Mouse (Mus musculus): Measurements from ENCODE around the gene Ccdc61. TPM values are rescaled to one million over a fixed set of nuclear protein-coding genes. Genes with fewer than 3 reads are reported as not detected.

Ccdc61 gene
- 16.1 and 18.5 TPM in 2 replicates for polyA plus RNA-seq (2014; fragmentation: Nextera tagmentation; extraction: Ambion mirVana)

DNA sequence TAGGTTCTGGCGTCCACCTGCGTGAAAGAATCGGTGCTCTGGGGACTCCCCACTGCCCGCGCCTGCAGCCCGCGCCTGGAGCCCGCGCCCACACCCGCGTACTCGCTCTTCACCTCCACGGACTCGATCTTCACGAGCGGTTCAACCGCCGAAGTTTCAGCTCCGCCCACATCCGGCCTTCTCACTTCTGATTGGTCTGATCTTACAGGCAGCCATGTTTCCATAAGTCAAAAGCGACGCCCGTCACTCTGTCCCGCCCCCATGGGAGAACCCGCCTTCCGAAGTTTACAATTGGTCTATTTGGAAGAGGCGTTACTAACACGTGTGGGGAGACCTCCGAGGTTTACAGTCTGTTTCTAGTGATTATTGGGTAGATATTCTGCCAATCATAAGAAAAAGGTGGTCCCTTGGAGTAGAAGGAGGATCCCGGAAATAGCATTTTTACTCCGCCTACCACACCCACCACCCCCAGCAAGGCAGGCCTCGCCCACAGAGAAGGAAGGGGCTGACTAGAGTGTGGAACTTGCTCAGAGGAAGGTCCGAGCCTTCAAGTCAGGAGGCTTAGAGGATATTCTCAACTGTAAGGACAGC is at the start of gene Ccdc61:
TSS of gene Ccdc61 (minus strand) at position 175 of the 591 bp plus-strand sequence.
- peak within 1 kb of the TSS; percentile 39; the same call in 1 of the 2 replicates for H3K9ac ChIP-seq (replicated peaks; ENCODE audit: low read length)
- H3K27ac ChIP-seq (replicated peaks; ENCODE audit: low read depth, low read length) = no peak within 1 kb of the TSS; the same call in 1 of the 2 replicates
- no peaks in the 10 kb centered on the region for H3K9me3 ChIP-seq (ENCODE audit: control insufficient read depth, low read length)
- 0 out of 2 replicates have a peak, but pooled peaks cover 3% of the 10 kb centered on the region for H3K36me3 ChIP-seq (ENCODE audit: control insufficient read depth, insufficient read depth, low read length)
- peak; percentile 99 for DNase-seq
- peak within 1 kb of the TSS; percentile 77 for H3K4me2 ChIP-seq (ENCODE audit: low read length)
- H3K4me1 ChIP-seq (ENCODE audit: control insufficient read depth, insufficient read depth, low read length) = peaks cover 8% of the 10 kb centered on the region
- peak; percentile 100 for ATAC-seq (ENCODE audit: low FRiP score, low TSS enrichment)
- peak within 1 kb of the TSS; percentile 57 for H3K4me3 ChIP-seq (replicated peaks; ENCODE audit: low read depth, low read length)
- WGBS = under 1% methylated on average over 33 of the region's 33 CpGs
- H3K27me3 ChIP-seq (ENCODE audit: control insufficient read depth, insufficient read depth, low read length) = no peaks in the 10 kb centered on the region

GRCm38 (mm10) chr7:18959446-18959845 is 49.2 kb upstream of the Ccdc61 start:
- Histone ChIP-seq H3K36me3 (ENCODE audit: control insufficient read depth, insufficient read depth, low read length) (peaks cover 38% of the 10 kb centered on the region), H3K27me3 (ENCODE audit: control insufficient read depth, insufficient read depth, low read length) (no peaks in the 10 kb centered on the region), H3K4me1 (ENCODE audit: control insufficient read depth, insufficient read depth, low read length) (peaks cover 57% of the 10 kb centered on the region), H3K27ac (replicated peaks; ENCODE audit: low read depth, low read length) (no peak overlapping the region; the same call in 1 of the 2 replicates), H3K9ac (replicated peaks; ENCODE audit: low read length) (no peak overlapping the region), H3K4me2 (ENCODE audit: low read length) (no peak overlapping the region), H3K9me3 (ENCODE audit: control insufficient read depth, low read length) (no peaks in the 10 kb centered on the region), H3K4me3 (replicated peaks; ENCODE audit: low read depth, low read length) (no peak overlapping the region)
- ATAC-seq (ENCODE audit: low FRiP score, low TSS enrichment) = no peak
- WGBS = 69% methylated on average over 8 of the region's 8 CpGs
- no peak for DNase-seq

- Histone ChIP-seq H3K36me3 (ENCODE audit: control insufficient read depth, insufficient read depth, low read length) (peaks cover 45% of the 10 kb centered on the region), H3K9ac (replicated peaks; ENCODE audit: low read length) (peak overlapping the region; percentile 51), H3K9me3 (ENCODE audit: control insufficient read depth, low read length) (no peaks in the 10 kb centered on the region), H3K4me2 (ENCODE audit: low read length) (peak overlapping the region; percentile 55), H3K27me3 (ENCODE audit: control insufficient read depth, insufficient read depth, low read length) (no peaks in the 10 kb centered on the region), H3K4me3 (replicated peaks; ENCODE audit: low read depth, low read length) (peak overlapping the region; percentile 24), H3K27ac (replicated peaks; ENCODE audit: low read depth, low read length) (peak overlapping the region; percentile 74), H3K4me1 (ENCODE audit: control insufficient read depth, insufficient read depth, low read length) (peaks cover 47% of the 10 kb centered on the region)
- no peak for ATAC-seq (ENCODE audit: low FRiP score, low TSS enrichment)
- 8% methylated on average over 21 of the region's 21 CpGs for WGBS
- no peak for DNase-seq
Observed at GRCm38 (mm10) chr7:18958384-18958766, 48.2 kb upstream of the Ccdc61 start.

DNA sequence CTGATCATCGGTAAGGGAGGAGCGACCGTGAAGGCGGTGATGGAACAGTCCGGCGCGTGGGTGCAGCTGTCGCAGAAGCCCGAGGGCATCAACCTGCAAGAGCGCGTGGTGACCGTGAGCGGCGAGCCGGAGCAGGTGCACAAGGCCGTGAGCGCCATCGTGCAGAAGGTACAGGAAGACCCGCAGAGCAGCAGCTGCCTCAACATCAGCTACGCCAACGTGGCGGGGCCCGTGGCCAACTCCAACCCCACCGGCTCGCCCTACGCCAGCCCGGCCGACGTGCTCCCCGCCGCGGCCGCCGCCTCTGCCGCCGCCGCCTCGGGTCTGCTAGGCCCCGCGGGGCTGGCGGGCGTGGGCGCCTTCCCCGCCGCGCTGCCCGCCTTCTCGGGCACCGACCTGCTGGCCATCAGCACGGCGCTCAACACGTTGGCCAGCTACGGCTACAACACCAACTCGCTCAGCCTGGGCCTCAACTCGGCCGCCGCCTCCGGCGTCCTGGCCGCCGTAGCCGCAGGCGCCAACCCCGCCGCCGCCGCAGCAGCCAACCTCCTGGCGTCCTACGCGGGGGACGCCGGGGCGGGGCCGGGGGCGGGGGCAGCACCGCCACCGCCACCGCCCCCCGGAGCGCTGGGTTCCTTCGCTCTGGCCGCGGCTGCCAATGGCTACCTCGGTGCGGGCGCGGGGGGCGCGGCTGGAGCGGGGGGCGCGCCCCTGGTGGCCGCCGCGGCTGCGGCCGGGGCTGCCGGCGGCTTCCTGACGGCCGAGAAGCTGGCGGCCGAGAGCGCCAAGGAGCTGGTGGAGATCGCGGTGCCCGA is 47.6 kb upstream of the Ccdc61 start:
- WGBS = under 1% methylated on average over 106 of the region's 107 CpGs
- peak; percentile 76 for DNase-seq
- ATAC-seq (ENCODE audit: low FRiP score, low TSS enrichment) = peak; percentile 48
- Histone ChIP-seq H3K4me3 (replicated peaks; ENCODE audit: low read depth, low read length) (peak overlapping the region; percentile 24), H3K27ac (replicated peaks; ENCODE audit: low read depth, low read length) (peak overlapping the region; percentile 74), H3K4me2 (ENCODE audit: low read length) (peak overlapping the region; percentile 55), H3K9ac (replicated peaks; ENCODE audit: low read length) (peak overlapping the region; percentile 51), H3K27me3 (ENCODE audit: control insufficient read depth, insufficient read depth, low read length) (no peaks in the 10 kb centered on the region), H3K4me1 (ENCODE audit: control insufficient read depth, insufficient read depth, low read length) (peaks cover 41% of the 10 kb centered on the region), H3K36me3 (ENCODE audit: control insufficient read depth, insufficient read depth, low read length) (peaks cover 51% of the 10 kb centered on the region), H3K9me3 (ENCODE audit: control insufficient read depth, low read length) (no peaks in the 10 kb centered on the region)

- H3K4me3 ChIP-seq (replicated peaks; ENCODE audit: low read depth, low read length) = no peak overlapping the region
- peak overlapping the region; percentile 91 for H3K27ac ChIP-seq (replicated peaks; ENCODE audit: low read depth, low read length)
- H3K4me1 ChIP-seq (ENCODE audit: control insufficient read depth, insufficient read depth, low read length) = peaks cover 44% of the 10 kb centered on the region
- DNase-seq (no peak), ATAC-seq (ENCODE audit: low FRiP score, low TSS enrichment) (no peak)
- H3K9me3 ChIP-seq (ENCODE audit: control insufficient read depth, low read length) = no peaks in the 10 kb centered on the region
- 0 out of 2 replicates have a peak overlapping the region, but pooled peaks have one; percentile 6 for H3K9ac ChIP-seq (replicated peaks; ENCODE audit: low read length)
- 25% methylated on average over 15 of the region's 15 CpGs for WGBS
- peak overlapping the region; percentile 45 for H3K4me2 ChIP-seq (ENCODE audit: low read length)
- H3K36me3 ChIP-seq (ENCODE audit: control insufficient read depth, insufficient read depth, low read length) = peaks cover 68% of the 10 kb centered on the region
- no peaks in the 10 kb centered on the region for H3K27me3 ChIP-seq (ENCODE audit: control insufficient read depth, insufficient read depth, low read length)
Observed at GRCm38 (mm10) chr7:18951397-18951796, 41.2 kb upstream of the Ccdc61 start.

DNA sequence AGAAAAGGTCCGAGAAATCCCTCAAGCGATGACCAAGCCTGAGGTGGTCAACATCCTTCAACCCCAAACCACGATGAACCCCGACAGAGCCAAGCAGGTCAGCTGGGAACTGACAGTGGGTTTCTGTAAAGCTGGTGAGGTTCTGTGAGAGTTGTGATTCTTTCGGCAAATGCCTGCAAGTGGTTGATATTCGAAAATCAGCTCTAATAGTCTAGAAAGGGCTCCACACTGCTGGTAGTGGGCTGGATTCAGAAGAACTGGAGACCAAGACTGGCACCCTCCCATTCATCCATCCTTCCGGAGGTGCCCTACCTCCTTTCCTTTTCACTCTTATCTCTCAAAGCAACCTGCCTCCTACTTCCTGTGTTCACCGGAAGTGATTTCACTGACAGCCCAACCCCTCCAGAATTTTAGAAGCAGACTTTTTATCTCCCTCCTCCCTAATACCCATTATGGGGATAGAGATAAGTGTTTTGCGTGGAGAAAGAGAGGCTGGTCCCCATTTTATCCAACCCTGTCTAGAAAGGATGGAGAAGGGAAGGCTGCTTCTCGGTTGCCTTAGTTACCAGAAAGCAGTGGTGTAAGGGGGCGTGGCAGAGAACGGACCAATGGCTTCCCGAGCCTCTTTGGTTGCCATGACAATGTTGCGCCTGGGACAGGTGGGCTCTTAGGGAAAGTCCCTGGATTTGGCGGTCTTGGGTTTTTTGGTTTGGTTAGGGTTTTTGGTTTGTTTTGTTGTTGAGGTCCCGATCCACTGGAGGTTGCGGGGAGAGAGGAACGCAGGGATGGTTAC is 40.5 kb upstream of the Ccdc61 start:
- H3K9me3 ChIP-seq (ENCODE audit: control insufficient read depth, low read length) = no peaks in the 10 kb centered on the region
- peak overlapping the region; percentile 45 for H3K4me2 ChIP-seq (ENCODE audit: low read length)
- H3K9ac ChIP-seq (replicated peaks; ENCODE audit: low read length) = peak overlapping the region; percentile 18; the same call in 1 of the 2 replicates
- DNase-seq (peak; percentile 87), ATAC-seq (ENCODE audit: low FRiP score, low TSS enrichment) (0 out of 2 replicates have a peak, but pooled peaks have one; percentile 25)
- peak overlapping the region; percentile 9; the same call in 1 of the 2 replicates for H3K4me3 ChIP-seq (replicated peaks; ENCODE audit: low read depth, low read length)
- WGBS = 11% methylated on average over 18 of the region's 18 CpGs
- H3K27me3 ChIP-seq (ENCODE audit: control insufficient read depth, insufficient read depth, low read length) = no peaks in the 10 kb centered on the region
- peaks cover 63% of the 10 kb centered on the region for H3K36me3 ChIP-seq (ENCODE audit: control insufficient read depth, insufficient read depth, low read length)
- H3K4me1 ChIP-seq (ENCODE audit: control insufficient read depth, insufficient read depth, low read length) = peaks cover 44% of the 10 kb centered on the region
- peak overlapping the region; percentile 91 for H3K27ac ChIP-seq (replicated peaks; ENCODE audit: low read depth, low read length)

- peak; percentile 93 for ATAC-seq (ENCODE audit: low FRiP score, low TSS enrichment)
Observed at GRCm38 (mm10) chr7:18949781-18950522, 39.7 kb upstream of the Ccdc61 start.

More at GRCm38 (mm10) chr7:18949781-18950522, 39.7 kb upstream of the Ccdc61 start:
- Histone ChIP-seq H3K4me1 (ENCODE audit: control insufficient read depth, insufficient read depth, low read length) (peaks cover 44% of the 10 kb centered on the region), H3K9ac (replicated peaks; ENCODE audit: low read length) (peak overlapping the region; percentile 18; the same call in 1 of the 2 replicates), H3K4me2 (ENCODE audit: low read length) (peak overlapping the region; percentile 45), H3K27me3 (ENCODE audit: control insufficient read depth, insufficient read depth, low read length) (no peaks in the 10 kb centered on the region), H3K27ac (replicated peaks; ENCODE audit: low read depth, low read length) (peak overlapping the region; percentile 91), H3K9me3 (ENCODE audit: control insufficient read depth, low read length) (no peaks in the 10 kb centered on the region), H3K36me3 (ENCODE audit: control insufficient read depth, insufficient read depth, low read length) (peaks cover 64% of the 10 kb centered on the region), H3K4me3 (replicated peaks; ENCODE audit: low read depth, low read length) (0 out of 2 replicates have a peak overlapping the region, but pooled peaks have one; percentile 9)
- WGBS = 7% methylated on average over 12 of the region's 12 CpGs
- DNase-seq = peak; percentile 97

Data from midbrain, embryonic 14.5 days (tissue).